10 mouse cellular contexts compared by ENCODE assay signal in genomic region chr11:41057796-41058195, GRCm38 (mm10).
"Had no signal": no experiment of that assay in that cellular context is flagged by ENCODE, and none has a peak within 500 bp of the region (broad histone marks: within the 10 kb centered on the region; RNA-seq: fewer than 3 reads in every experiment).

No protein-coding gene starts in this region.

- DNase-seq: kidney, adult 9 months; kidney, postnatal 14 days; layer of hippocampus, adult 9-11 months; liver, embryonic 13.5 days; lung, adult 2 months; lung, postnatal 14 days; retina, postnatal 1 day; right cerebral cortex, postnatal 25 days; thymus, adult 18-20 months; thymus, postnatal 36 days had no signal
